Mouse (Mus musculus) ES-E14 (cell line): ENCODE measurements around the gene Klk6. TPM values are rescaled to one million over a fixed set of nuclear protein-coding genes. Genes with fewer than 3 reads are reported as not detected.

ENCODE experiments used
- DNase-seq: peaks from one replicate; pipeline ENCODE4 v3.0.0-alpha.2; 2013; ENCODE audit warnings: low read depth, low spot score
- H3K27ac ChIP-seq: 2 replicates; pipeline ENCODE4 v1.5.1; 2012; ENCODE audit warnings: low read depth, mild to moderate bottlenecking, low read length, moderate library complexity, mixed read lengths; ENCODE audit not compliant: poor library complexity, insufficient read depth, severe bottlenecking
- H3K36me3 ChIP-seq: 2 replicates; pipeline ENCODE4 v1.6.1; 2012; ENCODE audit warnings: mild to moderate bottlenecking, low read length, moderate library complexity, mixed read lengths; ENCODE audit not compliant: control insufficient read depth, poor library complexity, insufficient read depth, severe bottlenecking
- H3K4me1 ChIP-seq, 2 experiments: fragments of 150-350 bp in 1 of 2; sonication (generic) in 1 of 2; 2 replicates each; pipeline ENCODE4 v1.6.1; 2012; ENCODE audit warnings: low read length in 2 of 2, mild to moderate bottlenecking in 1 of 2, mixed read lengths in 1 of 2; ENCODE audit not compliant: control insufficient read depth in 2 of 2, insufficient read depth in 2 of 2, poor library complexity in 1 of 2
- H3K4me3 ChIP-seq, 2 experiments: fragments of 150-350 bp in 1 of 2; sonication (generic) in 1 of 2; 2 replicates each; pipeline ENCODE4 v1.5.1; 2012; ENCODE audit warnings: low read length in 2 of 2, low read depth in 1 of 2, mild to moderate bottlenecking in 1 of 2, mixed read lengths in 1 of 2; ENCODE audit not compliant: insufficient read depth in 1 of 2, poor library complexity in 1 of 2, severe bottlenecking in 1 of 2
- H3K9ac ChIP-seq: 2 replicates; pipeline ENCODE4 v1.6.1; 2012; ENCODE audit warnings: low read depth, mild to moderate bottlenecking, low read length, mixed read lengths; ENCODE audit not compliant: poor library complexity, insufficient read depth, severe bottlenecking
- H3K9me3 ChIP-seq: fragments of 150-350 bp; sonication (generic); 2 replicates; pipeline ENCODE4 v1.6.1; 2012; ENCODE audit warnings: low read depth, mild to moderate bottlenecking, low read length; ENCODE audit not compliant: control insufficient read depth, insufficient read depth
- CHD2 ChIP-seq: IDR thresholded peaks from 2 replicates; pipeline ENCODE4 v1.6.1; 2014; ENCODE audit warnings: mild to moderate bottlenecking, low read depth, low read length, inconsistent platforms
- HCFC1 ChIP-seq: IDR thresholded peaks from 2 replicates; pipeline ENCODE4 v1.6.1; 2012; ENCODE audit warnings: low read length, inconsistent platforms, borderline replicate concordance; ENCODE audit not compliant: insufficient read depth
- MAFK ChIP-seq: IDR thresholded peaks from 2 replicates; pipeline ENCODE4 v1.6.1; 2014; ENCODE audit warnings: mild to moderate bottlenecking, low read depth, low read length, inconsistent platforms; ENCODE audit not compliant: insufficient read depth
- ZC3H11A ChIP-seq: IDR thresholded peaks from 2 replicates; pipeline ENCODE4 v1.6.1; 2012; ENCODE audit warnings: low read depth, mild to moderate bottlenecking, inconsistent platforms, low read length, borderline replicate concordance
- ZNF384 ChIP-seq: IDR thresholded peaks from 2 replicates; pipeline ENCODE4 v1.6.1; 2012; ENCODE audit warnings: low read depth, low read length, inconsistent platforms
- in situ Hi-C, 2 experiments: fragments of 600-800 bp; cut with MboI; formaldehyde crosslinking; loops; one replicate each; pipeline ENCODE4 v1.15.1; 2025; ENCODE audit warnings: low sequenced_read_pairs in 2 of 2, inconsistent platforms in 1 of 2; ENCODE audit not compliant: unreplicated experiment in 2 of 2
- total RNA-seq: library from RNA; depleted of rRNA; stranded (reverse); fragments of 300-350 nt; gene quantifications from 2 replicates; pipeline ENCODE4 v1.2.3, GENCODE M21; 2012

Gene Klk6
- total RNA-seq, 1 experiment: 0.54 TPM

- Histone ChIP-seq H3K27ac (no peak overlapping the region), H3K4me1 (no peaks in the 10 kb centered on the region; a peak in 1 of 4 replicates), H3K9me3 (no peaks in the 10 kb centered on the region), H3K9ac (no peak overlapping the region), H3K36me3 (no peaks in the 10 kb centered on the region), H3K4me3 (no peak overlapping the region)
- in situ Hi-C loops: no loop called here
- no peak for TF ChIP-seq ZC3H11A
- TF ChIP-seq CHD2: no peak
- no peak for TF ChIP-seq ZNF384
- TF ChIP-seq HCFC1: no peak
- no peak for TF ChIP-seq MAFK
- DNase-seq: no peak
Measured at GRCm38 (mm10) chr7:43826056-43826455, 1.8 kb downstream of the Klk6 start.

- no peak overlapping the region for H3K27ac ChIP-seq
- no peak overlapping the region for H3K9ac ChIP-seq
- no peaks in the 10 kb centered on the region for H3K9me3 ChIP-seq
- in situ Hi-C loops: no loop called here
- H3K4me1 ChIP-seq: no peaks in the 10 kb centered on the region; a peak in 1 of 4 replicates
- H3K4me3 ChIP-seq: no peak overlapping the region
- no peaks in the 10 kb centered on the region for H3K36me3 ChIP-seq
- no peak for DNase-seq
- TF ChIP-seq HCFC1 (no peak), MAFK (no peak), ZC3H11A (no peak), CHD2 (no peak), ZNF384 (no peak)
Measured at GRCm38 (mm10) chr7:43827706-43828105, 3.4 kb downstream of the Klk6 start.

GRCm38 (mm10) chr7:43829006-43829405 lies 4.7 kb downstream of the Klk6 start:
- no peaks in the 10 kb centered on the region; a peak in 1 of 4 replicates for H3K4me1 ChIP-seq
- H3K9me3 ChIP-seq: no peaks in the 10 kb centered on the region
- no peak overlapping the region for H3K27ac ChIP-seq
- H3K9ac ChIP-seq: no peak overlapping the region
- no peaks in the 10 kb centered on the region for H3K36me3 ChIP-seq
- in situ Hi-C loops: no loop called here
- no peak overlapping the region for H3K4me3 ChIP-seq
- TF ChIP-seq ZC3H11A: no peak
- no peak for TF ChIP-seq HCFC1
- no peak for TF ChIP-seq ZNF384
- TF ChIP-seq CHD2: no peak
- TF ChIP-seq MAFK: no peak
- no peak for DNase-seq

GRCm38 (mm10) chr7:43841701-43842100 lies 17.4 kb downstream of the Klk6 start, which contains the start of gene Klk5:
Gene Klk5 (plus strand): TSS chr7:43841971.
- H3K27ac ChIP-seq: no peak within 1 kb of the TSS
- H3K36me3 ChIP-seq: no peaks in the 10 kb centered on the region
- DNase-seq: no peak
- no peaks in the 10 kb centered on the region for H3K9me3 ChIP-seq
- no peaks in the 10 kb centered on the region for H3K4me1 ChIP-seq
- in situ Hi-C loops: no loop called here
- TF ChIP-seq ZC3H11A (no peak), ZNF384 (no peak), HCFC1 (no peak), CHD2 (no peak), MAFK (no peak)
- H3K9ac ChIP-seq: no peak within 1 kb of the TSS
- H3K4me3 ChIP-seq: no peak within 1 kb of the TSS

- no peak for DNase-seq
- Histone ChIP-seq H3K4me3 (no peak overlapping the region), H3K27ac (no peak overlapping the region), H3K4me1 (no peaks in the 10 kb centered on the region), H3K36me3 (no peaks in the 10 kb centered on the region), H3K9ac (no peak overlapping the region), H3K9me3 (no peaks in the 10 kb centered on the region)
- TF ChIP-seq ZNF384 (no peak), ZC3H11A (no peak), CHD2 (no peak), MAFK (no peak), HCFC1 (no peak)
- in situ Hi-C loops: no loop called here
Measured at GRCm38 (mm10) chr7:43843801-43844200, 19.5 kb downstream of the Klk6 start.
